ENCODE assay signal across 26 mouse cellular contexts in the genomic region with DNA sequence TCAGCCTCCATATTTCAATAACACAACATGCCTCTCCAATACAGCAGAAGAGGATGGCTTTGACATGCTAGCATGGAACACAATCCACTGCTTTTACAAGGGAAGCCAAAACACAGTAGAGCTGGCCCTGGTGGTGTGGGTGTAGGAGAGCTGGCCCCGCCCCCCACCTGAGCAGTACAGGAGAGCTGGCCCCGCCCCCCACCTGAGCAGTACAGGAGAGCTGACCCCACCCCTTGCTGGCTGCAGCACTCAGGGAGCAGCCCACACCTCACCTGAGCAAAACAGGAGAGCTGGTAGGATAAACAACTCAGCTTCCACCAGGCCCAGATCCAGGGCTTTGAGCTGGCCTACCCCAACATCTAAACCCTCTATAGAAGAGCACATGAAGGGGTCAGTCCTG. TPM values are rescaled to one million over a fixed set of nuclear protein-coding genes. Genes with fewer than 3 reads are reported as not detected.
A peak's percentile ranks its signal among the peaks of the same experiment; 100 is the strongest.
DNase-seq lines count a peak whose midpoint lies in the region; ATAC-seq and TF ChIP-seq lines count a peak whose summit lies in the region.
"Had no signal": no experiment of that assay in that cellular context is flagged by ENCODE, and none has a peak within 500 bp of the region (broad histone marks: within the 10 kb centered on the region; RNA-seq: fewer than 3 reads in every experiment).

No protein-coding gene starts in this region.

- WGBS in kidney, postnatal 0 days = 74% methylated on average over 2 of the region's 2 CpGs
- 68% methylated on average over 2 of the region's 2 CpGs for WGBS in stomach, postnatal 0 days

- no peaks in the 10 kb centered on the region for H3K4me1 ChIP-seq in kidney, postnatal 0 days (replicated peaks; ENCODE audit: insufficient read depth, low read length)
- no peaks in the 10 kb centered on the region; the same call in 1 of the 2 replicates for H3K4me1 ChIP-seq in stomach, postnatal 0 days (replicated peaks; ENCODE audit: control insufficient read depth, insufficient read depth)

- no peaks in the 10 kb centered on the region for H3K9me3 ChIP-seq in kidney, postnatal 0 days (replicated peaks; ENCODE audit: low read length)
- H3K9me3 ChIP-seq in stomach, postnatal 0 days (ENCODE audit: control insufficient read depth, low read length) = no peaks in the 10 kb centered on the region
- H3K9me3 ChIP-seq: embryonic facial prominence, embryonic 12.5 days; limb, embryonic 15.5 days; neural tube, embryonic 12.5 days had no signal

- intact Hi-C loops in left cerebral cortex, postnatal 36 days (cut with DNase I) = no loop called here

- H3K36me3 ChIP-seq in kidney, postnatal 0 days (ENCODE audit: insufficient read depth, low read length) = no peaks in the 10 kb centered on the region
- no peaks in the 10 kb centered on the region for H3K36me3 ChIP-seq in stomach, postnatal 0 days (ENCODE audit: control insufficient read depth, insufficient read depth, low read length)
- H3K36me3 ChIP-seq: embryonic facial prominence, embryonic 12.5 days; limb, embryonic 15.5 days; neural tube, embryonic 12.5 days had no signal

- no peak for TF ChIP-seq CTCF in kidney, postnatal 0 days (IDR thresholded peaks at IDR 0.05; ENCODE audit: low read depth)
- TF ChIP-seq CTCF in stomach, postnatal 0 days (IDR thresholded peaks at IDR 0.05; ENCODE audit: low read depth) = no peak

- no peaks in the 10 kb centered on the region for H3K27me3 ChIP-seq in kidney, postnatal 0 days (ENCODE audit: insufficient read depth, low read length)
- no peaks in the 10 kb centered on the region for H3K27me3 ChIP-seq in stomach, postnatal 0 days (ENCODE audit: control insufficient read depth, insufficient read depth, low read length)
- H3K27me3 ChIP-seq: embryonic facial prominence, embryonic 12.5 days; limb, embryonic 15.5 days; neural tube, embryonic 12.5 days had no signal

- no peak overlapping the region for H3K4me3 ChIP-seq in kidney, postnatal 0 days (replicated peaks; ENCODE audit: low read depth, low read length)
- no peak overlapping the region for H3K4me3 ChIP-seq in stomach, postnatal 0 days (ENCODE audit: low read depth, low read length)
- H3K4me3 ChIP-seq: embryonic facial prominence, embryonic 12.5 days; heart, adult 2 months; limb, embryonic 15.5 days; neural tube, embryonic 12.5 days had no signal

- H3K4me2 ChIP-seq in kidney, postnatal 0 days (ENCODE audit: low read length) = no peak overlapping the region
- no peak overlapping the region for H3K4me2 ChIP-seq in stomach, postnatal 0 days (replicated peaks; ENCODE audit: low read depth)
- H3K4me2 ChIP-seq: embryonic facial prominence, embryonic 12.5 days; limb, embryonic 15.5 days; midbrain, embryonic 11.5 days; neural tube, embryonic 12.5 days had no signal

- no peak overlapping the region for H3K9ac ChIP-seq in kidney, postnatal 0 days (ENCODE audit: low read depth, low read length)
- H3K9ac ChIP-seq in stomach, postnatal 0 days (ENCODE audit: low read length) = no peak overlapping the region
- H3K9ac ChIP-seq: embryonic facial prominence, embryonic 12.5 days; limb, embryonic 15.5 days; neural tube, embryonic 12.5 days had no signal

- H3K27ac ChIP-seq in kidney, postnatal 0 days = no peak overlapping the region
- H3K27ac ChIP-seq in stomach, postnatal 0 days (replicated peaks) = no peak overlapping the region
- H3K27ac ChIP-seq: embryonic facial prominence, embryonic 12.5 days; heart, adult 2 months; macrophage; neural tube, embryonic 12.5 days had no signal

- ATAC-seq in kidney, postnatal 0 days (replicated peaks; ENCODE audit: low FRiP score, low read depth) = peak; percentile 62; the same call in 1 of the 2 replicates
- ATAC-seq in stomach, postnatal 0 days (ENCODE audit: low FRiP score, low TSS enrichment) = peak; percentile 77
- ATAC-seq: inflammation-experienced regulatory T-cells, adult 6 months had no signal

- no peak for TF ChIP-seq EP300 in stomach, postnatal 0 days (optimal IDR thresholded peaks at IDR 0.05)

- no peak for DNase-seq in kidney, postnatal 0 days (ENCODE audit: low spot score)
- DNase-seq in kidney, adult 11 months = no peak
- DNase-seq in kidney, postnatal 25 days = peak; percentile 20 to 43
- DNase-seq in lung, postnatal 10 days = peak; percentile 32
- DNase-seq in stomach, postnatal 0 days (ENCODE audit: low spot score) = peak; percentile 70
- DNase-seq in ovary, postnatal 36 days (ENCODE audit: low spot score) = no peak
- no peak for DNase-seq in left cerebral cortex, postnatal 36 days (ENCODE audit: low spot score in 2 of 2)
- DNase-seq in cerebellum, postnatal 25 days = no peak
- DNase-seq: adrenal gland, adult 8-10 months; B cell, adult 2 months; cerebellum, postnatal 36 days; gastrocnemius, postnatal 14 days; heart, adult 2 months; thymus, adult 2 months had no signal

RNA-seq across cellular contexts. Expression of gene Spdye4c, which starts 42.7 kb away (rescaled TPM):
- not detected in 2 replicates for polyA plus RNA-seq in kidney, postnatal 0 days (2015; fragmentation: Nextera tagmentation; extraction: Ambion mirVana)
- not detected in 2 replicates for polyA plus RNA-seq in stomach, postnatal 0 days (2015; fragmentation: Nextera tagmentation; extraction: Ambion mirVana)
- not detected for total RNA-seq in left cerebral cortex, postnatal 36 days (2021)
- total RNA-seq: adrenal gland, adult 8-10 months; gastrocnemius, postnatal 14 days; heart, adult 2 months; layer of hippocampus, postnatal 10 days; left cerebral cortex, postnatal 14 days; monocyte, adult 5-6 weeks had no signal
- polyA plus RNA-seq: embryonic facial prominence, embryonic 12.5 days; forebrain, embryonic 11.5 days; heart, adult 2 months; heart, postnatal 0 days; hindbrain, embryonic 11.5 days; inflammation-experienced regulatory T-cells, adult 6 months; limb, embryonic 15.5 days; macrophage; midbrain, embryonic 11.5 days; neural tube, embryonic 12.5 days; thymus, adult 2 months had no signal

Comparison
In these comparisons a context has a peak if more than half of its experiments do, and no peak if none do; other contexts are left out.
1. DNase-seq: peak in kidney, postnatal 25 days (2 of 2), lung, postnatal 10 days (single experiment) and stomach, postnatal 0 days (single experiment); none in kidney, postnatal 0 days (single experiment), kidney, adult 11 months (single experiment), ovary, postnatal 36 days (single experiment), left cerebral cortex, postnatal 36 days (0 of 2) and cerebellum, postnatal 25 days (0 of 2).